Mouse (Mus musculus) CH12.LX (cell line): ENCODE data around the gene Ubash3a.

ENCODE experiments used
- CTCF ChIP-seq, 2 experiments: IDR thresholded peaks in 1 of 2; conservative IDR thresholded peaks in 1 of 2; 2 replicates each; pipeline ENCODE4 v1.5.1; 2011 to 2012; ENCODE audit warnings: low read depth in 2 of 2, low read length in 2 of 2, improper control_type of control experiment in 1 of 2, inconsistent platforms in 1 of 2, mild to moderate bottlenecking in 1 of 2, moderate library complexity in 1 of 2
- JUND ChIP-seq: conservative IDR thresholded peaks from 2 replicates; pipeline ENCODE4 v1.6.1; 2011; ENCODE audit warnings: low read depth, low read length, improper control_type of control experiment
- POLR2AphosphoS2 ChIP-seq: IDR thresholded peaks from 2 replicates; pipeline ENCODE4 v1.6.1; 2011; ENCODE audit warnings: low read depth, low read length, improper control_type of control experiment
- UBTF ChIP-seq: IDR thresholded peaks from 2 replicates; pipeline ENCODE4 v1.6.1; 2012; ENCODE audit warnings: low read depth, mild to moderate bottlenecking, inconsistent platforms, low read length, improper control_type of control experiment, moderate library complexity

DNA sequence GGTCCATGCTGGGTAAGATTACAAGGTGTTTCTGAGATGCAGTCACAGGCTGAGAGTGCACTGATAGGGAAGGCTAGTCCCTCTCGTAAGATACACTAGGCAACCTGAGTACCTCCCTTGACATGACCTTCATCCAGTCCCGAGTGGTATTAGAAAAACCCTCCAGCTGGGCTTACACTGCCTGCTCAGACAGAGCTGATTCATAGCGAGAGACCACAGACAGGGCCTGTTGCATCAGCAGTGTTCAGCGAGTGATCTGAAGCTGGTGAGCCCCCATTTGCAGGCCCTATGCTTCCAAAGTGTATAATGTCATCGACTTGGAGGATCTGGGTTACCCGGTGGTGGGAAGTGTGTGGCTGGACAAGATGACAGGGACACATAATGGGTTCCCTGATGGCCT is 42.5 kb upstream of the Ubash3a start, which contains the start of gene Tff1:
- TF ChIP-seq UBTF: no peak
- no peak for TF ChIP-seq POLR2AphosphoS2
- TF ChIP-seq JUND: peak; percentile 88
- TF ChIP-seq CTCF (conservative IDR thresholded peaks at IDR 0.05 in 1 of 2, IDR thresholded peaks at IDR 0.05 in 1 of 2; ENCODE audit: low read depth in 2 of 2, low read length in 2 of 2): no peak
